Mouse (Mus musculus): Measurements from ENCODE around the gene Hist1h4j. TPM values are rescaled to one million over a fixed set of nuclear protein-coding genes. Genes with fewer than 3 reads are reported as not detected.
"Not testable (repeated sequence)": the region's sequence is repeated elsewhere in the genome, so short reads cannot be mapped to it uniquely, and the experiment has no call there.

Hist1h4j gene
- polyA plus RNA-seq, 1 experiment from 2014 or later = 0.40 TPM

DNA sequence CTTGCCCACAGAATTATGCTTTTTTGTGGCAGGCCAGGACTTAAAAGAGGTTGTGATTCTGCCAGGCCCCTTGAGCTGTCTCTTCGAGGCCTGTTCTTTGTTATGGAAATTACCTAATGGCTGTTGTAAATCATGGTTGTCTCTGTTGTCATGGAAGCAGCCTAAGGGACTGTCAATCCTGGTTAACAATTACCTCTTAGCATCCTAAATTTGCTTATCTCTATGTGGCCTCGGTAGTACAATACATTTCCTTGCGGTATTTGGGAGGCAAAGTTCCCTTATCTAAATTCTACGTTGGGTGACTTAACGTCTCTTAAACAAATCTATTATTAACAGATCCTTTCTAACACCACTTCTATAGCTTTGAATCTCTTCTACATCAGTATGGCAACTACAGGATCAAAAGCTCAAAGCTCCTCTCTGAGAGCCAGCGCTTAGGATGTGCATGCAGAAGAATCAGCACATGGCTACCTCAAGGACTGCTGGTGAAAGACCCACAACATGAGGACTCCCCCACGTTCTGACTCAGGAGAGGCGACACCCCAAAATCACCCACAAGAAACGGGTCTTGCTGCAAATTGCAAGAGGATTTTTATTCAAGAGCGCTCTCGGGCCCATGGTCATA, 6.8 kb upstream of the Hist1h4j start:
- peak; percentile 31; the same call in 1 of the 2 replicates for ATAC-seq
- WGBS = 40% methylated on average over 11 of the region's 11 CpGs

DNA sequence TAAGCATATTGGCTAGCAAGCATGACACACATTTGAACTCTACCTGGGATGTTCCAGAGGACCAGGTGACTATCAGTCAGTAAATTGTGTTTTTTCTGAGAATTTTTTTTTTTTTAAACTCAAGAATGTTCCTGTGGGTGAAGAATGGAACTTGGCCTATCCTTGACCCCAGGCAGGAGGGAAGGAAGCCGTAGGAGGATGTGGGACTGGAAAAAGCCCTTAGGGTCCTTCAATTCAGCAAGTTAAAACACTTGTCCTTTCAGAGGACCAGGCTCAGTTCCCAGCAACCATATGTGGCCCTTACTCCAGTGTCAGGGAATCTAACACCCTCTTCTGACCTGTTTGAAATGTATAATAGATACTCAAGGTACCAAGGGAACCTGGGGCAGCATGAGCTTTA, 5.3 kb upstream of the Hist1h4j start:
- H3K9me3 ChIP-seq (ENCODE audit: control insufficient read depth) = no peaks in the 10 kb centered on the region
- H3K27ac ChIP-seq (ENCODE audit: low read depth, low read length) = no peak overlapping the region
- H3K27me3 ChIP-seq (replicated peaks; ENCODE audit: control insufficient read depth, insufficient read depth, low read length) = no peaks in the 10 kb centered on the region
- H3K9ac ChIP-seq (ENCODE audit: low read depth, low read length) = no peak overlapping the region
- 67% methylated on average over 1 of the region's 1 CpGs for WGBS
- ATAC-seq = no peak
- no peak overlapping the region for H3K4me3 ChIP-seq (ENCODE audit: low read depth, low read length)
- no peaks in the 10 kb centered on the region for H3K4me1 ChIP-seq (replicated peaks; ENCODE audit: control insufficient read depth, insufficient read depth, low read length)
- TF ChIP-seq CTCF (IDR thresholded peaks at IDR 0.05; ENCODE audit: low read depth) = no peak
- no peak overlapping the region for H3K4me2 ChIP-seq (replicated peaks; ENCODE audit: low read depth)
- H3K36me3 ChIP-seq (ENCODE audit: control insufficient read depth, insufficient read depth) = no peaks in the 10 kb centered on the region

More for the DNA sequence above, 6.8 kb upstream of the Hist1h4j start:
- Histone ChIP-seq H3K4me2 (replicated peaks; ENCODE audit: low read depth) (no peak overlapping the region), H3K9ac (ENCODE audit: low read depth, low read length) (no peak overlapping the region), H3K27me3 (replicated peaks; ENCODE audit: control insufficient read depth, insufficient read depth, low read length) (no peaks in the 10 kb centered on the region), H3K4me1 (replicated peaks; ENCODE audit: control insufficient read depth, insufficient read depth, low read length) (no peaks in the 10 kb centered on the region), H3K36me3 (ENCODE audit: control insufficient read depth, insufficient read depth) (no peaks in the 10 kb centered on the region), H3K27ac (ENCODE audit: low read depth, low read length) (no peak overlapping the region), H3K4me3 (ENCODE audit: low read depth, low read length) (no peak overlapping the region), H3K9me3 (ENCODE audit: control insufficient read depth) (no peaks in the 10 kb centered on the region)
- TF ChIP-seq CTCF (IDR thresholded peaks at IDR 0.05; ENCODE audit: low read depth) = no peak

DNA sequence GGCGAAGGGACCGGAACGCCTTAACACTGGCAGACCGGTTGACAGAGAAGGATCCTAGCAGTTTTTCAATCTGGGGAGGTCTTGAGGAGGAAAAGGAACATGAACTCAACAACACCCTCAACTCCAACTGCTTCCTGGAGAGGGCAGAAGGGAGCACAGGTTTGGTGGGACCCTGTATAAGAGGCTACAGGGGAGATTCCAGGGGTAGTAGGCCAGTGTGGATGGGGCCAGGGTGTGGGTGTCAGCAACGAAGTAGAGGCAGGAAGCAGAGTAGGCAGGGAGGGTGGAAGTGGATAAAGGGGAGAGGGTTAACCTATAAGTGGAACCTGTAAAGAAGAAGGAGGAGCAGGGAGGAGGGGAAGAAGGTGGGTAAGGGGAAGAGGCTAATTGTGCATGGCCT, 1.4 kb upstream of the Hist1h4j start:
- H3K9ac ChIP-seq (ENCODE audit: low read depth, low read length) = no peak overlapping the region
- peak; percentile 37 for TF ChIP-seq CTCF (IDR thresholded peaks at IDR 0.05; ENCODE audit: low read depth)
- no peak overlapping the region for H3K4me3 ChIP-seq (ENCODE audit: low read depth, low read length)
- H3K4me1 ChIP-seq (replicated peaks; ENCODE audit: control insufficient read depth, insufficient read depth, low read length) = no peaks in the 10 kb centered on the region
- no peaks in the 10 kb centered on the region for H3K9me3 ChIP-seq (ENCODE audit: control insufficient read depth)
- H3K27ac ChIP-seq (ENCODE audit: low read depth, low read length) = no peak overlapping the region
- no peaks in the 10 kb centered on the region for H3K27me3 ChIP-seq (replicated peaks; ENCODE audit: control insufficient read depth, insufficient read depth, low read length)
- H3K36me3 ChIP-seq (ENCODE audit: control insufficient read depth, insufficient read depth) = no peaks in the 10 kb centered on the region
- WGBS = 81% methylated on average over 5 of the region's 5 CpGs
- no peak overlapping the region for H3K4me2 ChIP-seq (replicated peaks; ENCODE audit: low read depth)
- no peak for ATAC-seq

DNA sequence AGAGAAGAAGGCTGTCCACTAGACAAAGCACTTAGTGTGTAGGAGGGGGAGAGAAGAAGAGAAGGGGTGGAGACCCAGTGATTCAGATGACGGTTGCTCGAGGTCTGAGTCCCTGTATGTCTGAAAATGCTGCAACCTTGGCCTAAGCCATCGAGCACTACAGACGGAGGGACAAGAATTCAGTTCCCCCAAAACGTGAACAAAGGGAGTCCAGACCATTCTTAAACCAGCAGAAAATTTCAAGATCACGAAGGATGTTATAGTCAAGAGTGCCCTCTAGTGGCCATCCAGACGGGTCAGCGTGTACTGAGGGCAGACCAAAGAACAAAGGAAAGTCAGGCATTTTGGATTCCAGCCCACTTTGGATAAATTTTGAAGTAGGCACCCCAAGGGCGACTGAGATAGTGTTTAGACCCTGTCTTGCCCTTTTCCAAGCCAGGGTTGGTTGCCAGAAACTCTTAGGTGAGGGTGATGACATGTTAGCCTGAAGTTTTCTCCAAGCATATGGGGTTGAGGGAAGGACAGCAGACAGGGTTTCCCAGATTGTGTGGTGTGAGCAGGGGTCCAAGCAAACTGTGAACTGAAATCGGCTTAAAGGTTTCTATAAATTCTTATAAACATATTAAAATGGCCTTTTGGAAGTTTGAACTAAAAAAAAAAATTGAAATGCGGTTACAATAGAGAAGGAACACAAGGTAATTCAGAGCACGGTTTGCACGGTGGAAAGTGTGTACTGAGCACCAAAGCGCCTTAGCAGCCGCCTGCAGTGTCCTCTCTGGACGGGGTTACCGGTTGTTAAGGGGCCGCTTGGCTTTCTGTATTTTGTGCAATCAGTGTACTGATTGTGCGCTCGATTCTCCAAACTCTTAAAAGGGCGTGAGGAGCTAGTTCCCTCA, 606 bp upstream of the Hist1h4j start:
- peak; percentile 70 for ATAC-seq
- WGBS = 2% methylated on average over 21 of the region's 21 CpGs
- peak overlapping the region; percentile 42; the same call in 1 of the 2 replicates for H3K9ac ChIP-seq (ENCODE audit: low read depth, low read length)
- H3K4me3 ChIP-seq (ENCODE audit: low read depth, low read length) = peak overlapping the region; percentile 32
- H3K36me3 ChIP-seq (ENCODE audit: control insufficient read depth, insufficient read depth) = no peaks in the 10 kb centered on the region
- no peaks in the 10 kb centered on the region for H3K4me1 ChIP-seq (replicated peaks; ENCODE audit: control insufficient read depth, insufficient read depth, low read length)
- peak overlapping the region; percentile 71 for H3K4me2 ChIP-seq (replicated peaks; ENCODE audit: low read depth)
- TF ChIP-seq CTCF (IDR thresholded peaks at IDR 0.05; ENCODE audit: low read depth) = peak; percentile 92
- peak overlapping the region; percentile 68 for H3K27ac ChIP-seq (ENCODE audit: low read depth, low read length)
- no peaks in the 10 kb centered on the region for H3K27me3 ChIP-seq (replicated peaks; ENCODE audit: control insufficient read depth, insufficient read depth, low read length)
- no peaks in the 10 kb centered on the region for H3K9me3 ChIP-seq (ENCODE audit: control insufficient read depth)

DNA sequence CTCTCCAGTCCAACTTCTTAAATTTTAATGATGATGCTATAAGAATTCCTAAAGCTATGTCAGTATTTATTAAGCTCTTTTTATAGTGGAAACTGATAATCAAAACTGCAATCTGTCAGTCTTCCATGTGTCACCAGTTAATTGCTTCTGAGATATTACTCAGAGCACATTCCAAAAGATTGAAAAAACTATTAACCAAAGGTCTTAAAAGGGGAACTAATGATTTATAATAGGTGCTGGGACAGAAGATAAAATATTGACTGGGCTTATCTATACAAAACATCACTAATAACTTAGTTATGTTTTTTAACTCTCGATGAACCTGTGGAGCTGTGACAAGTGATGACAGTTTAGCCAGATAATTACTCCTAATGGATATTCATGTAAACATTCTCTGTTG, 10.1 kb downstream of the Hist1h4j start:
- no peaks in the 10 kb centered on the region for H3K27me3 ChIP-seq (replicated peaks; ENCODE audit: control insufficient read depth, insufficient read depth, low read length)
- H3K9me3 ChIP-seq (ENCODE audit: control insufficient read depth) = no peaks in the 10 kb centered on the region
- no peak overlapping the region for H3K4me3 ChIP-seq (ENCODE audit: low read depth, low read length)
- H3K4me2 ChIP-seq (replicated peaks; ENCODE audit: low read depth) = no peak overlapping the region
- ATAC-seq = no peak
- H3K9ac ChIP-seq (ENCODE audit: low read depth, low read length) = no peak overlapping the region
- 31% methylated on average over 1 of the region's 1 CpGs for WGBS
- no peak overlapping the region for H3K27ac ChIP-seq (ENCODE audit: low read depth, low read length)
- TF ChIP-seq CTCF (IDR thresholded peaks at IDR 0.05; ENCODE audit: low read depth) = no peak
- no peaks in the 10 kb centered on the region for H3K36me3 ChIP-seq (ENCODE audit: control insufficient read depth, insufficient read depth)
- no peaks in the 10 kb centered on the region for H3K4me1 ChIP-seq (replicated peaks; ENCODE audit: control insufficient read depth, insufficient read depth, low read length)

DNA sequence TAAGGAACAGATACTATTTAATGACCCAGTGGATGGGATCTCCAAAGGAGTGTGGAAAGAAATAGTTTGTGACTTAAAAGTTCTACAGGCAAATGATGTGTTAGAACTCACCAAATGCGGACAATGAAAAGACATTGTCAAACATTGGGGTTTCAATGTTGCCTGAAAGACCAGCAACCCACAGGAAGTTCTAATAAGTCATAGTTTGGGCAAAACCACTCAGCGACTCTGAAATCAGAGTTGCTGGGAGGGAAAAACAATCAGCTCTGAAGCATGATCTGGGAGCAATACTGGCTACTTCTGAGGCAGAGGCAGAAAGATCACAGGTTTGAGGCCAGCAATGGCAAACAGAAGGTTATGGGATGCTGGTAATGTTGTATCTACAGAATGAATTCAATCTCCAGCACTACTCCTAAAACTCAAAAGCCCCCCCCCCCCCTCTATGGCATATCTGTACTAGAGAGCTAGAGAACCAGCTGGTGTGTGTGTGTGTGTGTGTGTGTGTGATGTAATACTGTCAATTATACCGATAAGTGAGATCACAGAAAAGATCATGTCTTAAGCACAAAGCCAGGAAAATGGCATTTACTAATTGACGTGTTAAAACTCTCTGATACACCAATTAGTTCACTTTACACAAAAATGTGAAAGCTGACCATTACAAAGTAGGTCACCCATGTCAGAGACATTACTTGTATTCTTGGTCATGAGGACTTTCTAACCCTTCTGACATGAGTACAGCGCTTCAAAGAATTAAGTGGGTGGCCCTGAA, 14.7 kb downstream of the Hist1h4j start:
- Histone ChIP-seq H3K36me3 (ENCODE audit: control insufficient read depth, insufficient read depth) (no peaks in the 10 kb centered on the region), H3K4me1 (replicated peaks; ENCODE audit: control insufficient read depth, insufficient read depth, low read length) (no peaks in the 10 kb centered on the region), H3K9me3 (ENCODE audit: control insufficient read depth) (no peaks in the 10 kb centered on the region), H3K4me2 (replicated peaks; ENCODE audit: low read depth) (peak overlapping the region; percentile 76), H3K9ac (ENCODE audit: low read depth, low read length) (peak overlapping the region; percentile 23), H3K27ac (ENCODE audit: low read depth, low read length) (0 out of 2 replicates have a peak overlapping the region, but pooled peaks have one; percentile 28), H3K4me3 (ENCODE audit: low read depth, low read length) (peak overlapping the region; percentile 46), H3K27me3 (replicated peaks; ENCODE audit: control insufficient read depth, insufficient read depth, low read length) (no peaks in the 10 kb centered on the region)
- TF ChIP-seq CTCF (IDR thresholded peaks at IDR 0.05; ENCODE audit: low read depth) = no peak
- ATAC-seq = no peak
- WGBS = 3% methylated on average over 5 of the region's 5 CpGs

DNA sequence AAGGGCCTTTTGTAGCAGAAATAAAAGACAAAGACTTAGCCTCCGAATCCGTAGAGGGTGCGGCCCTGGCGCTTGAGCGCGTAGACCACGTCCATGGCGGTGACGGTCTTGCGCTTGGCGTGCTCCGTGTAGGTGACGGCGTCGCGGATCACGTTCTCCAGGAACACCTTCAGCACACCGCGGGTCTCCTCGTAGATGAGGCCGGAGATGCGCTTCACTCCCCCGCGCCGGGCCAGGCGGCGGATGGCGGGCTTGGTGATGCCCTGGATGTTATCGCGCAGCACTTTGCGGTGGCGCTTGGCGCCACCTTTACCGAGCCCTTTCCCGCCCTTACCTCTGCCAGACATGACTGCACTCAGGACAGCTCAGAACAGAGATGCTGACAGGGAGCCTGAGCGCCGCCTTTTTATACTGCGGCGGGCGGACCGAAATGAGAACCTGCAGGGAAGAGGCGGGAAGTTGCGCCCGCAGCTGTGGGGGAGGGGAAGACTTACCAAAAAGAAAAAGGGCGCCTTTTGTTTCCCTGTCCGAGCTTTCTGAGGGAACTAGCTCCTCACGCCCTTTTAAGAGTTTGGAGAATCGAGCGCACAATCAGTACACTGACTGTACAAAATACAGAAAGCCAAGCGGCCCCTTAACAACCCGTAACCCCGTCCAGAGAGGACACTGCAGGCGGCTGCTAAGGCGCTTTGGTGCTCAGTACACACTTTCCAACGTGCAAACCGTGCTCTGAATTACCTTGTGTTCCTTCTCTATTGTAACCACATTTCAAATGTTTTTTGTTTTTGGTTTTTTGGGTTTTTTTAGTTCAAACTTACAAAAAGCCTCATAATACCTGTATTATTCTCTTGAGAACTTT, 15.5 kb downstream of the Hist1h4j start, which contains the start of gene Hist1h4k:
Gene Hist1h4k (minus strand): TSS at position 347 of the 859 bp plus-strand sequence.
- not testable (repeated sequence) for H3K27me3 ChIP-seq (replicated peaks; ENCODE audit: control insufficient read depth, insufficient read depth, low read length); H3K4me1 ChIP-seq (replicated peaks; ENCODE audit: control insufficient read depth, insufficient read depth, low read length); H3K36me3 ChIP-seq (ENCODE audit: control insufficient read depth, insufficient read depth); H3K9me3 ChIP-seq (ENCODE audit: control insufficient read depth)
- H3K4me2 ChIP-seq (replicated peaks; ENCODE audit: low read depth) = peak within 1 kb of the TSS; percentile 76
- peak; percentile 66 for ATAC-seq
- peak within 1 kb of the TSS; percentile 46 for H3K4me3 ChIP-seq (ENCODE audit: low read depth, low read length)
- under 1% methylated on average over 41 of the region's 56 CpGs for WGBS
- H3K9ac ChIP-seq (ENCODE audit: low read depth, low read length) = peak within 1 kb of the TSS; percentile 23
- H3K27ac ChIP-seq (ENCODE audit: low read depth, low read length) = 0 out of 2 replicates have a peak within 1 kb of the TSS, but pooled peaks have one; percentile 28

All from intestine, postnatal 0 days (tissue).